Mouse (Mus musculus): Measurements from ENCODE around the gene Setd3. TPM values are rescaled to one million over a fixed set of nuclear protein-coding genes. Genes with fewer than 3 reads are reported as not detected.
A peak's percentile ranks its signal among the peaks of the same experiment; 100 is the strongest.

Setd3 gene
- total RNA-seq, 4 experiments from 2014 or later: 143 to 158 (median 154) TPM

- peak in 1 of 2 experiments; percentile 56 for DNase-seq (ENCODE audit: low spot score in 2 of 2)
These were observed 100.9 kb downstream of the Setd3 start for GRCm38 (mm10) chr12:108078122-108078752.

DNA sequence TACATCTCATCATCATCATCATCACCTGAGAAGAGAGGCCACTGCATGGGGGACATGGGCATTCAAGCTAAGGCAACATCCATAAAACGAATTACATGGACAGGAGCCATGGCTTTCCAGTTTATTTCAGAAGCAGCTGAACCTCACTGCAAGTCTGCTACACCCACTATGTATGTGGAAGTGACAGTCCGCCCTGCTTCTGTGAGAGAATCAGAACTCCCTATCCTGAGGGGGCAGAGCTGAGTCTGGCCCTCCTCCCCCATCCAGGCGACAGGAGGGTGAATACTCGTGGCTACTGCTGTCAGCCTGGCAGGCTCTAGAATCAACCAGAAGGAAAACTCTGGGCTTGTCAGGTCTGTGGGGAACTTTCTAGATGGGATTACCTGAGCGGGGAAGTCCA, 106.2 kb downstream of the Setd3 start:
- no peak for DNase-seq (ENCODE audit: low spot score in 2 of 2)

- DNase-seq (ENCODE audit: low spot score in 2 of 2): no peak
These were observed 108.1 kb downstream of the Setd3 start for GRCm38 (mm10) chr12:108070685-108071662.

DNA sequence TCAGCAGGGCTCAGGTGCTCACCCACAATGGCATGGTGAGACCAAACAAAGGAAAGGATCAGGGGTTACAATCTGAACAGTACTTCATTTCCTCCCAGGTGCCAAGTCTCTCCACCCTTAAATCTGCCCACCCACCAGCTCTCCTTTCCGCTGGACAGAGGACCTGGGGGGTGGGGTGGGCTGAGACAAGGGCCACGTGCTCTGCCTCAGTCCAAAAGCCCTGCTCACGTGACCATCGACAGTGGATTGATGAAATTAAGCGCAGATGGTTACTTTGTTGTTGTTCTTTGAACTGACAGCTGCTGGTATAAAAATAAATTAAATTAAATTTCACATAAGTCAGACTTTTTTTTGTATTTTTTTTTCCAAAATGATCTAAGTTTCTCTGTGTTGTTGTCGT, 109.6 kb downstream of the Setd3 start:
- no peak for DNase-seq (ENCODE audit: low spot score in 2 of 2)

DNA sequence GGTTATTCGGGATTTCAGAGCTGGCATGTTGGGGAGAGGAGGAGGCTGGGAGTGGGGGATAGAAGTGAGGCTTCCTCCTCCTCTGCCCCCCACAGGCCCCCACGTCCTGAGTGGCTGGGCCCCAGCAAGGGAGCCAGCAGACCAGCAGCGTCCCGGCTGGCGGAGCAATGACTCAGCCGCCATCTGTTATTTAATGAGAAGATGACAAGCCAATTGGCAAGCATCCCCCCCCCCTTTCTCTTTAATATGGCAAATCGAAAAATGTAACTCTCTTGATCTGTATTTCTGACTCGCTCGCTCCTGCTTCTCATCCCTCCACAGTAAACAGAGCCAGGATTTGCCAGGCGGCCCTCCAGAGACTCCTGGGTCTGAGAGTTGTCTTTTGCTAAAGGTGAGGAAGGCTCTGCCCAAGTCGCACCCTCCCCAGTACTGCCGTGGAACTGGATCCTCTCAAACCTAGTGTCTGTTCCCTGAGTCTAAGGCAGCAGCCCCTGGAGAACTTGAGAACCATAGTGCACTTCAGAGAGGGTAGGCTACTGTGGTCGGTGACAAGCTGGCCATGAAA, 111.2 kb downstream of the Setd3 start:
- peak; percentile 57 to 65 for DNase-seq (ENCODE audit: low spot score in 2 of 2)

DNA sequence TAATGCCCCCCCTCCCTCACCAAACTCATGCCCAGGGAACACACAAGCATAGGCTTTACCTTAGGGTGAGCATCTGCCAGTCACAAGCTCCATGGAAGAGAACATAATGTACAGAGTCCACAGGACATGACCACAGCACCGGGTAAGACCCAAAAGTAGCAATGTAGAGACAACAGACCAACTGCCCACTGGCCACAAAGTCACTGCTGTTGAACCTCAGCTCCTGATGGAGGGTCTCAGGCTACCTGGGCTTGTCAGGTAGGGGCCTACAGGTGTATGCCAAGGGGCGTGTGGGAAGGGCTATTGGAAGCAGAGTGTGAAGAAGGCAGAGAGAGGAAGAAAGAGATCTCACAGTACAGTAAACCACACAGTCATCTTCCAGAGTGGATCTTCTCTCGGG, 111.9 kb downstream of the Setd3 start:
- no peak for DNase-seq (ENCODE audit: low spot score in 2 of 2)

DNA sequence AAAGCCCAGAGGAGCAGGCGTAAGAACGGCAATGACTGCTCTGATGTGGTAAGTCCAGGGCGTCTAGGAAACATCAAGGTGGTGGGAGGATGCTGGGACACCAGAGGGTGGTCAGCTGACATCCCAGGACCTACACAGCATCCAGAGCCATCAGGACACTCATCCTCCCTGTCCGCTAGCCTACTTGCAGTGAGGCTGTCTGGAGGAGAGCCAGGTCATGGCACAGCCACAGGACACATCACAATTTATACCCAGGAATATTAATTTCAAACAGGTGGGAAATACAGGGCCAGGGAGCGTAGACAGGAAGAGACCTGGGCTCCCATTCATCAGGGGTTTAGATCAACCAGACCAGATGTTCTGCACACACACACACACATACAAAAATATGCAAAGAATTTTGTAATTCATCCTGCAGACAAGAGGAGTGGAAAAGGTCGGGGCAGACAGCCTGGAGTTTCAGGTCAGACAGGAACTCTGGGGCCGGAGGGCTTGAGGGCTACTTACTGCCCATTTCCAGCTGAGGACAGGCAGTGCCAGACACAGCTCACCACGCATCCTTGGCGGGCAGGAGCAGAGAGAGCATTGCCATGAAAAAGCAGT, 114.6 kb downstream of the Setd3 start:
- no peak for DNase-seq (ENCODE audit: low spot score in 2 of 2)

DNA sequence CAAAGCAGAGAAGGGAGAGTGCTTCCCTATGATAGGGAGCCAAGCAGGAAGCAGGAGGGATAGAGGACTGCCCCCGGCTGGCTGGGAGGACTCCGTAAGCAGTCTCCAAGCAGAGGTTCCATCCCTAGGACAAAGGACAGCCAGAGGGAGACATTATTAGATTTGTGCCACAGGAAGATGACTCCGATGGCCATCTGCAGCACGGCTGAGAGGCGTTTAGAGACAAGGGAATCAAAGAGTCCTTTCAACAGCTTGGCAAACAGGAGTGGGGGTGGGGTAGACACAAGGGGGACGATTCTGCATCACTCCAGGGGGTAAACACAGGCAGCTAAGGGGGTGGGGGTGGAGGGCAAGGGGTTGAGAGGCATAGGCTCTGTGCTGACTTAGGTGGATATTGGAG, 115.1 kb downstream of the Setd3 start:
- no peak for DNase-seq (ENCODE audit: low spot score in 2 of 2)

GRCm38 (mm10) chr12:108062137-108062536, 117.0 kb downstream of the Setd3 start:
- DNase-seq (ENCODE audit: low spot score in 2 of 2): no peak

- no peak for DNase-seq (ENCODE audit: low spot score in 2 of 2)
These were observed 117.5 kb downstream of the Setd3 start for GRCm38 (mm10) chr12:108061661-108062060.

Other genes starting within 250 kb of the Setd3 start
- 100 to 1,000 TPM; 110 to 122 (median 115) TPM for gene Bcl11b, start 175.7 kb downstream of the Setd3 start, total RNA-seq (2022)
- gene Ccnk, start 265 bp upstream of the Setd3 start, total RNA-seq (2022): 10 to 100 TPM; 31.6 to 35.5 (median 34.2) TPM
- gene Ccdc85c, start 96.1 kb upstream of the Setd3 start, total RNA-seq (2022): 10 to 100 TPM; 56.3 to 67.6 (median 63.0) TPM
- 1 to 10 TPM; 5.6 to 8.5 (median 7.1) TPM for gene Hhipl1, start 127.0 kb upstream of the Setd3 start, total RNA-seq (2022)
- gene Cyp46a1, start 155.1 kb upstream of the Setd3 start, total RNA-seq (2022): 100 to 1,000 TPM; 162 to 181 (median 170) TPM
- gene Eml1, start 191.6 kb upstream of the Setd3 start, total RNA-seq (2022): 10 to 100 TPM; 43.0 to 51.1 (median 47.0) TPM